Mouse (Mus musculus) lung, embryonic 15.5 days (tissue): Measurements from ENCODE around the gene Sit1. TPM values are rescaled to one million over a fixed set of nuclear protein-coding genes. Genes with fewer than 3 reads are reported as not detected.

Experiments used
- ATAC-seq: fragments of 200-750 bp; cut with Nextera tagmentation; 2 replicates; pipeline ENCODE4 v1.8.0; 2017; ENCODE audit warnings: moderate number of reproducible peaks, borderline replicate concordance; ENCODE audit not compliant: low FRiP score, low TSS enrichment; ENCODE audit errors: extremely low read depth
- H3K27ac ChIP-seq: fragments of 300-500 bp; sonication (generic); 2 replicates; pipeline ENCODE4 v1.5.1; 2015; ENCODE audit warnings: moderate library complexity, mild to moderate bottlenecking, inconsistent platforms
- H3K27me3 ChIP-seq: fragments of 300-500 bp; sonication (generic); 2 replicates; pipeline ENCODE4 v1.6.1; 2015; ENCODE audit warnings: inconsistent platforms
- H3K36me3 ChIP-seq: fragments of 300-500 bp; sonication (generic); 2 replicates; pipeline ENCODE4 v1.6.1; 2015; ENCODE audit warnings: inconsistent platforms
- H3K4me1 ChIP-seq: fragments of 300-500 bp; sonication (generic); 2 replicates; pipeline ENCODE4 v1.6.1; 2015; ENCODE audit warnings: inconsistent platforms
- H3K4me2 ChIP-seq: fragments of 300-500 bp; sonication (generic); 2 replicates; pipeline ENCODE4 v1.6.1; 2015; ENCODE audit warnings: inconsistent platforms, mild to moderate bottlenecking, moderate library complexity
- H3K4me3 ChIP-seq: fragments of 300-500 bp; sonication (generic); 2 replicates; pipeline ENCODE4 v1.5.1; 2015; ENCODE audit warnings: mild to moderate bottlenecking, inconsistent platforms
- H3K9ac ChIP-seq: fragments of 300-500 bp; sonication (generic); 2 replicates; pipeline ENCODE4 v1.6.1; 2015; ENCODE audit warnings: inconsistent platforms
- H3K9me3 ChIP-seq: fragments of 300-500 bp; sonication (generic); 2 replicates; pipeline ENCODE4 v1.6.1; 2016; ENCODE audit warnings: inconsistent platforms
- WGBS: fragments of 180-500 bp; shearing (Covaris S2); methylation state at CpG from one replicate; pipeline ENCODE4 v1.1.7; 2015; 5-methylcytosine and 5-hydroxymethylcytosine counted together
- polyA plus RNA-seq: library from polyadenylated mRNA; unstranded; fragments of >200 nt; fragmentation: Nextera tagmentation; extraction: Ambion mirVana; gene quantifications from 2 replicates; pipeline ENCODE4 v1.2.1, GENCODE M21; 2015

Sit1 gene
- polyA plus RNA-seq, 1 experiment from 2014 or later, result 1.2 TPM

GRCm38 (mm10) chr4:43481894-43482456 is 1.6 kb downstream of the Sit1 start:
- Histone ChIP-seq H3K36me3 (no peaks in the 10 kb centered on the region), H3K27me3 (no peaks in the 10 kb centered on the region), H3K4me1 (0 out of 2 replicates have a peak, but pooled peaks cover 3% of the 10 kb centered on the region), H3K4me3 (no peak overlapping the region), H3K4me2 (no peak overlapping the region), H3K9me3 (no peaks in the 10 kb centered on the region), H3K9ac (no peak overlapping the region), H3K27ac (no peak overlapping the region)
- 56% methylated on average over 7 of the region's 7 CpGs for WGBS
- ATAC-seq, result no peak

- no peaks in the 10 kb centered on the region for H3K9me3 ChIP-seq
- no peak overlapping the region for H3K27ac ChIP-seq
- H3K27me3 ChIP-seq, result no peaks in the 10 kb centered on the region
- 77% methylated on average over 5 of the region's 5 CpGs for WGBS
- 0 out of 2 replicates have a peak, but pooled peaks cover 3% of the 10 kb centered on the region for H3K4me1 ChIP-seq
- ATAC-seq, result no peak
- no peak overlapping the region for H3K4me3 ChIP-seq
- no peak overlapping the region for H3K9ac ChIP-seq
- H3K36me3 ChIP-seq, result no peaks in the 10 kb centered on the region
- no peak overlapping the region for H3K4me2 ChIP-seq
These were observed 2.5 kb downstream of the Sit1 start for GRCm38 (mm10) chr4:43480985-43481384.

GRCm38 (mm10) chr4:43478906-43479832 is 4.4 kb downstream of the Sit1 start:
- Histone ChIP-seq H3K9ac (no peak overlapping the region), H3K27me3 (no peaks in the 10 kb centered on the region), H3K36me3 (no peaks in the 10 kb centered on the region), H3K9me3 (no peaks in the 10 kb centered on the region), H3K4me1 (0 out of 2 replicates have a peak, but pooled peaks cover 3% of the 10 kb centered on the region), H3K27ac (no peak overlapping the region), H3K4me3 (no peak overlapping the region), H3K4me2 (peak overlapping the region; percentile 44)
- 43% methylated on average over 24 of the region's 24 CpGs for WGBS
- ATAC-seq, result no peak

- peak overlapping the region; percentile 57; the same call in 1 of the 2 replicates for H3K27ac ChIP-seq
- WGBS, result 38% methylated on average over 8 of the region's 8 CpGs
- H3K36me3 ChIP-seq, result no peaks in the 10 kb centered on the region
- H3K9ac ChIP-seq, result peak overlapping the region; percentile 41; the same call in 1 of the 2 replicates
- H3K9me3 ChIP-seq, result no peaks in the 10 kb centered on the region
- peak overlapping the region; percentile 58 for H3K4me2 ChIP-seq
- H3K4me1 ChIP-seq, result 0 out of 2 replicates have a peak, but pooled peaks cover 3% of the 10 kb centered on the region
- H3K27me3 ChIP-seq, result no peaks in the 10 kb centered on the region
- ATAC-seq, result no peak
- H3K4me3 ChIP-seq, result peak overlapping the region; percentile 36
These were observed 5.0 kb downstream of the Sit1 start for GRCm38 (mm10) chr4:43478534-43478858.

GRCm38 (mm10) chr4:43477857-43478533 is 5.5 kb downstream of the Sit1 start:
- H3K27me3 ChIP-seq, result no peaks in the 10 kb centered on the region
- 14% methylated on average over 11 of the region's 11 CpGs for WGBS
- peak overlapping the region; percentile 41; the same call in 1 of the 2 replicates for H3K9ac ChIP-seq
- no peaks in the 10 kb centered on the region for H3K36me3 ChIP-seq
- peak overlapping the region; percentile 36 for H3K4me3 ChIP-seq
- peak overlapping the region; percentile 57; the same call in 1 of the 2 replicates for H3K27ac ChIP-seq
- peak; percentile 93 for ATAC-seq
- H3K4me1 ChIP-seq, result 0 out of 2 replicates have a peak, but pooled peaks cover 3% of the 10 kb centered on the region
- peak overlapping the region; percentile 58 for H3K4me2 ChIP-seq
- no peaks in the 10 kb centered on the region for H3K9me3 ChIP-seq

- Histone ChIP-seq H3K9me3 (no peaks in the 10 kb centered on the region), H3K4me3 (no peak overlapping the region), H3K9ac (no peak overlapping the region), H3K27me3 (no peaks in the 10 kb centered on the region), H3K36me3 (no peaks in the 10 kb centered on the region), H3K27ac (no peak overlapping the region), H3K4me1 (0 out of 2 replicates have a peak, but pooled peaks cover 3% of the 10 kb centered on the region), H3K4me2 (no peak overlapping the region)
- 89% methylated on average over 6 of the region's 6 CpGs for whole genome bisulfite sequencing
- ATAC-seq, result no peak
These were observed 6.9 kb downstream of the Sit1 start for GRCm38 (mm10) chr4:43476604-43477003.

GRCm38 (mm10) chr4:43473636-43474035 is 9.9 kb downstream of the Sit1 start:
- H3K9ac ChIP-seq, result no peak overlapping the region
- no peak overlapping the region for H3K4me3 ChIP-seq
- no peak overlapping the region for H3K27ac ChIP-seq
- no peak overlapping the region for H3K4me2 ChIP-seq
- no peaks in the 10 kb centered on the region for H3K36me3 ChIP-seq
- H3K4me1 ChIP-seq, result 0 out of 2 replicates have a peak, but pooled peaks cover 3% of the 10 kb centered on the region
- H3K9me3 ChIP-seq, result no peaks in the 10 kb centered on the region
- 64% methylated on average over 1 of the region's 1 CpGs for WGBS
- H3K27me3 ChIP-seq, result no peaks in the 10 kb centered on the region
- no peak for ATAC-seq

GRCm38 (mm10) chr4:43470301-43470700 is 13.2 kb downstream of the Sit1 start:
- no peak overlapping the region for H3K4me2 ChIP-seq
- no peak for ATAC-seq

GRCm38 (mm10) chr4:43466872-43467271 is 16.7 kb downstream of the Sit1 start:
- H3K27ac ChIP-seq, result no peak overlapping the region
- ATAC-seq, result no peak
- no peaks in the 10 kb centered on the region for H3K9me3 ChIP-seq
- 82% methylated on average over 7 of the region's 7 CpGs for WGBS
- H3K4me2 ChIP-seq, result no peak overlapping the region
- no peak overlapping the region for H3K4me3 ChIP-seq
- no peaks in the 10 kb centered on the region for H3K36me3 ChIP-seq
- no peaks in the 10 kb centered on the region for H3K4me1 ChIP-seq
- H3K27me3 ChIP-seq, result no peaks in the 10 kb centered on the region
- H3K9ac ChIP-seq, result no peak overlapping the region

More at GRCm38 (mm10) chr4:43470301-43470700, 13.2 kb downstream of the Sit1 start:
- H3K4me1 ChIP-seq, result no peaks in the 10 kb centered on the region
- H3K9me3 ChIP-seq, result no peaks in the 10 kb centered on the region
- H3K36me3 ChIP-seq, result no peaks in the 10 kb centered on the region
- no peak overlapping the region for H3K9ac ChIP-seq
- H3K27me3 ChIP-seq, result no peaks in the 10 kb centered on the region
- WGBS, result 88% methylated on average over 10 of the region's 10 CpGs
- H3K27ac ChIP-seq, result no peak overlapping the region
- H3K4me3 ChIP-seq, result no peak overlapping the region

- Histone ChIP-seq H3K9ac (no peak overlapping the region), H3K9me3 (no peaks in the 10 kb centered on the region), H3K27ac (no peak overlapping the region), H3K36me3 (no peaks in the 10 kb centered on the region), H3K27me3 (no peaks in the 10 kb centered on the region), H3K4me3 (no peak overlapping the region), H3K4me2 (no peak overlapping the region), H3K4me1 (no peaks in the 10 kb centered on the region)
- no peak; the same call in 1 of the 2 replicates for ATAC-seq
- 84% methylated on average over 6 of the region's 6 CpGs for WGBS
These were observed 17.6 kb downstream of the Sit1 start for GRCm38 (mm10) chr4:43465935-43466334.

- Histone ChIP-seq H3K9ac (no peak overlapping the region), H3K36me3 (no peaks in the 10 kb centered on the region), H3K9me3 (no peaks in the 10 kb centered on the region), H3K27me3 (no peaks in the 10 kb centered on the region), H3K4me3 (no peak overlapping the region), H3K4me2 (no peak overlapping the region), H3K4me1 (no peaks in the 10 kb centered on the region), H3K27ac (no peak overlapping the region)
- WGBS, result 80% methylated on average over 5 of the region's 5 CpGs
- no peak for ATAC-seq
These were observed 20.4 kb downstream of the Sit1 start for GRCm38 (mm10) chr4:43463102-43463501.
